Mouse (Mus musculus): ENCODE measurements around the gene Boll.
"Not testable (repeated sequence)": the region's sequence is repeated elsewhere in the genome, so short reads cannot be mapped to it uniquely, and the experiment has no call there.

Boll gene

DNA sequence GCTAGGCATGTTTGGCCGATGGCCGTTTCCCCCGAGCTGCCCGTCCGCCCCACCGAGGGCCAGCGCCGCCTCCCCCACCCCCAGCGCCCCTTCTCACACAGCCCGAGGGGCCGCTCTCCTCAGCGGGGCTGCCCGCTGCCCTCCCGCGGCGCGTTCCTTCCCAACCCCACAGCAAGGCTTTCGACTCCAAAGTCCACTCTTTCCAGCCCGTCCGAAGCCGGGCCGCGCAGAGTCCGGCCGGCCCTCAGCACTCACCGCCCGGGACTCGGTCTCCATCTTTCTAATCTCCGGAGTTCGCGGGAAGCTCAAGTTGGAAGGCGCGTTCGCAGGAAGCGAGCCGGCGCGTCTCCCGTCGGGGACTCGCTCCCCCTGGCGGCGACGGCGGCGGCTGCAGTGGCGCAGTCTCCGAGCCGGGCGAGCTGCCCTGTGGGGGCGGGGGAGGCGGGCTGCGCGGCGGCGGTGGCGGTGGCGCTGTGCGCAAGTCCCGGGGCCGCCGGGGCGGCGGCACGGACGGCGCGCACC lies at the start of gene Boll:
TSS of gene Boll (minus strand) at position 426 of the 522 bp plus-strand sequence.
- in situ Hi-C loops (cut with MboI, MseI) = no loop called here

- in situ Hi-C loops (cut with MboI, MseI) = no loop called here
These were observed 49.3 kb upstream of the Boll start for GRCm38 (mm10) chr1:55412569-55412968.

- in situ Hi-C loops (cut with MboI, MseI) = no loop called here
These were observed 47.8 kb upstream of the Boll start for GRCm38 (mm10) chr1:55411079-55411478.

DNA sequence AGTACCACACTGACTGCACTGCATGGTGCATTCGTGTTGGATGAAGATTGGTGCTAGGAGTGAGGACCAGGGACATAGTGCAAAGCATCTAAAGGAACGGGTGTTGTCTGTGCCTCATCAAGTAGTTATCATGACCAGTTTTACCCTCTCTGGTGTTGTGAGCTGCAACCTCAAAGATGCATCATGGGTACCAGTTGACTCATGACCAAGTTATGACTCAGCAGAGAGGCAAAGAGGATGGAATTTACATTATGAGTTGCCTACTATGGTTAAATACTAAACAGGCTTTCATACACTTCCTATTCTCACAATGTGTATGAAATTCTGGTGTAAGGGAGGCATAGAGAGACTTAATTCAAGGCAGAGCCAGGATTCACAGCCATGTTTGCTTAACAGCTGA lies 47.4 kb upstream of the Boll start:
- in situ Hi-C loops (cut with MboI, MseI) = no loop called here

GRCm38 (mm10) chr1:55406531-55407375 lies 43.5 kb upstream of the Boll start:
- in situ Hi-C loops (cut with MboI, MseI) = no loop called here

DNA sequence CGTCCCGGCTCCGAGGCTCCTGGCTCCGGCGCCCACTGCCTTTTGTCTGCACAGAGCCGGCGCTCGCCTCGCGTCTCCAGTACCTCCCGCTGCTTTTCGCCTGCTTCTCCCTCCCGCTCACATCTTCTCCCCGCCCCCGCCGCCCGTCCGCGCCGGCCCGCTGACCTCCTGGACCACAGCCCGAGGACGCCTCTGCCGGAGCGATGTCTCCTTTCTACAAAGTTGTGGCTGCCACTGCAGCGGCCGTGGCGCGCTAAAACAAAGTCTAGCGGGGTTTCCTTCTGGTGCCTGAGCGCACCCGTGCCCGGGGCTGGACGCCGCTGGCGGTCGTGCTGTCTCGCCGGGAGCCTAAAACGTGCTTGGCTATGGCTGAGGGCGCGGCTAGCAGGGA lies 42.7 kb upstream of the Boll start:
- in situ Hi-C loops (cut with MboI, MseI) = no loop called here

GRCm38 (mm10) chr1:55405272-55406022 lies 42.2 kb upstream of the Boll start, which contains the start of gene Plcl1:
Plcl1 (plus strand) TSS chr1:55405921.
- in situ Hi-C loops (cut with MboI, MseI) = no loop called here

DNA sequence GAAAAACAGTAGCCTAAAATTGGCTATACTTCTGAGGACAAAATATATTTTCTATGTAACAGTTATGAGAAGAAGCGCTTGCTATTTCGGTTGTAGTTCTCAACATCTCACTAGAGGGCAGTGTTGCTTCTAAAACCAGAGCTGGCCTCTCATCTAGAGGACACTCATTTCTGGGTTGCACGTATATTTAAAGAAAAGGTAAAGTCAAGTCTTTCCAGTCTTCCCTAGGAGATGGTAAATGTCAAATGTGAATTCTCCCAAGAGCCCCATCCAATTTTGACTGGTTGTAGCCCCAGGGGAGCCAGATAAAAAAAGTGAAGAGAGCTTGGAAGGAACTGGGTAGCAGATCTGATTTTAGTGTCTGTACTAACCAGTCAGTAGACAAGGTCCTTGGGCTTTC lies 41.2 kb upstream of the Boll start:
- in situ Hi-C loops (cut with MboI, MseI) = loop anchor here (5.0 kb wide), 3 partner anchors 333 to 473 kb away; no protein-coding TSS in a partner anchor

GRCm38 (mm10) chr1:55399891-55400290 lies 36.6 kb upstream of the Boll start:
- in situ Hi-C loops (cut with MboI, MseI) = loop anchor here (5.0 kb wide), 3 partner anchors 337 to 477 kb away; no protein-coding TSS in a partner anchor

- in situ Hi-C loops (cut with MboI, MseI) = loop anchor here (5.0 kb wide), 3 partner anchors 141 to 191 kb away; partner anchors contain the start of gene Mars2 (in 1 of the 2)
These were observed 20.0 kb upstream of the Boll start for GRCm38 (mm10) chr1:55383114-55383773.

GRCm38 (mm10) chr1:55380527-55380926 lies 17.3 kb upstream of the Boll start:
- in situ Hi-C loops (cut with MboI, MseI) = loop anchor here (5.0 kb wide), 3 partner anchors 138 to 188 kb away; partner anchors contain the start of gene Mars2 (in 1 of the 2)

DNA sequence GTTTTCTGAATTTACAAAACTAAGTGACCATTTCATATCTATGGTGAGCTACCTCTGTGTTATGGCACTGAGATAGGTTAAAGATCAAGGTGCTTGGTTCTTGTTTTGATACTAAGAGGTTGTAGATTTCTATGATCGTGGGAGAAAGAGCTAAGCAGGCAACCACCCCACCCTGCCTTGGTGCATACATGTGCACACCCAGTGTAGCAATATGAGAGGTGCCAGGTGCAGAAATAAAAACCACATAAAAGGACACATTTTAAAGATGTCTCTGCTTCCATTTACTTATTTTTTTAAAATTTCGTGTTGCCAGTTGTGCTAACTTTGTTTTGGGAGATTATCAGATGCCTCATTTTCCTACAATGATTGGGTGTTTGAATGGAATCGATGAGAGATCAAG lies 9.4 kb upstream of the Boll start:
- in situ Hi-C loops (cut with MboI, MseI) = no loop called here

DNA sequence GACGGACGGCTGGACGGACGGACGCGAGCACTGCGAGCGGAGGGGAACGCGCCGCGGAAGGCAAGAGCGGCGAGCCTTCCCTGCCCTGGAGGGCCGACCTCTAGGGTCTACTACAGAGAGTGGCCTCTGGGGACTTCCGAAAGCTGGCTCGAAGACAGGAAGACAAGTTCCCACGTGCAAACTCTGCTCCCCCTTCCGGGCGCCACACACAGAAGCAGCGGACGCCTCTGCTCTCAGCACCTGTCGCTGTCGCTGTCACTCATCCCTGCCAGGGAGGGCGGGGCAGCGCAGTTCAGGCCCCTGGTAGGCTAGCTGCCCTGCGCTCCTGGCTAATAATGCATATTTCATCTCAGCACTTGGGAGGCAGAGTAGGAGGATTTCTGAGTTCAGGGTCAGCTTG lies 317 bp upstream of the Boll start:
- in situ Hi-C loops (cut with MboI, MseI) = no loop called here

DNA sequence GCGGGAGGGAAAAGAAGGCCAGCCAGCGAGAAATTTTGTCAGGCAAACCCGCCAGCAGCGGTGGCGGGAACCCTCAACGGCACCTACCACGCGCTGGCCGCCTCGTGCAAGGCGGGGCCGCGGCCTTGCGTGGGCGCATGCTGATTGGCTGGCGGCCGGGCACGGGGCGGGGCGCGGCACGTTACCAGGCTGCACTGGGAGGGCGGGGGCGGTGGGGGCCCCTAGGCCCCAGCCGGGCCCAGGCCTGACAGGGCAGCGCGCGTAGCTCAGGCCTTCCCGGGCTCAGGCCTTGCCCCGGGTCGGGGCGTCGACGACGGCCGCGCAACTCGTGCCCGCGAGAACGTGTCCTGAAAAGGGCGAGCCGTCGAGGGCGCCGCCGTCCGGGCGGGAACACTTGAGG lies 635 bp downstream of the Boll start:
- in situ Hi-C loops (cut with MboI, MseI) = no loop called here

GRCm38 (mm10) chr1:55351914-55352313 lies 11.4 kb downstream of the Boll start:
- in situ Hi-C loops (cut with MboI, MseI) = not testable (repeated sequence)

- in situ Hi-C loops (cut with MboI, MseI) = not testable (repeated sequence)
These were observed 37.8 kb downstream of the Boll start for GRCm38 (mm10) chr1:55325496-55325895.

- in situ Hi-C loops (cut with MboI, MseI) = no loop called here
These were observed 62.2 kb downstream of the Boll start for GRCm38 (mm10) chr1:55301077-55301476.

DNA sequence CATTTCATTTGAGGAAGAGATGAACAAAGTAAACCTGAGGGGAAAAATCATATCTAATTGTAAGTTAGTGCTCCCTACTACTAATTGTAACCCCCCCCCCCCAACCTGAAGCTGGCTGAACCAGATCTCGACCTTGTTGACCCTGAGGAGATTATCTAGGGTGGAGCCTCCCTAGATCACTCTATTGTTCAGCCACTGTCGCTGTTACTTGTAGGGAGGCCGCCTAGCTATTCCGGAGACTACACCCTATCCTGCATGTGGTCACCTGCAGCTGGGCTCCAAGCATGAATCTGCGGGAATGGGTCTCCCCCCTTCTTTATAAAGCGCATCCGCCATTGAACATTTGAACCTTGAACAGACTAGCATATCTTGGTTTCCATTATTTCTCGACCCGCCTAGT lies 84.2 kb downstream of the Boll start:
- in situ Hi-C loops (cut with MboI, MseI) = no loop called here

GRCm38 (mm10) chr1:55265447-55265846 lies 97.8 kb downstream of the Boll start:
- in situ Hi-C loops (cut with MboI, MseI) = no loop called here

- in situ Hi-C loops (cut with MboI, MseI) = no loop called here
These were observed 98.9 kb downstream of the Boll start for GRCm38 (mm10) chr1:55264385-55264784.

DNA sequence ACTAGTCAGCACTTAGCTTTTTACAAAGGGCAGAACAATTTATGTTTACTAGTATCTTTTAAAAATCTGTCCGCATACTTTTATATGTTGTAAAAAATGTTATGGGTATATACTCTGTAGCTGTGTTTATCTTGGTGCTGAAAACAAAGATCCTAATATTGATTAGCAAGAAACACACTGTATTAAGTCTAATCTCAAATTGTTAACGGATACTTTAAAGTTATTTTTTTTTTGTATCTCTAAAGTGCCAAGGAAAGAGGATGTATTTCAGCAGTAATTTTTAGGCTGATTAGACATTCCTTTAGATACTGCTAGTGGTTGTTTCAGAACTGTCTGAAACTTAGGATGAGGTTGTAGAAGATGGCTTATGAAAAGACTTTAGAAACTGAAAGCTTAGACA lies 116.9 kb downstream of the Boll start:
- in situ Hi-C loops (cut with MboI, MseI) = no loop called here

DNA sequence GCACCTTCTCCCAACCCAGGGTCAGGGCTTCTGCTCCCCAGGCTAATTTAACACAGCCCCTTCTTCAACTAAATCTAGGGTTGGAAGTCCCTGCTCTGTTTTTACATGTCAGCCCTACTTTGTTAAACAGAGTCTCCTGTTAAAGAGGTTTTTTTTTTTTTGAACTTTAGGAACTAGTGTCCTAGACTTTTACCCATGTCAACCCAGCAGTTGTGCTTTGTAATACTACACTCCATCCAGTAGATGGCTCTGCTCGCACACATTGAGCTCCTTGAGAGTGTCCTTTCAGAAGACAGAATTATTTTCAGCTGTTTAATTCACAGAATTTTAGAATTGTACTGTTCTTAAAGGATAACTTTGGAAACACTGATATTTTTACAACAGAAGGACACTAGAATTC lies 124.0 kb downstream of the Boll start:
- in situ Hi-C loops (cut with MboI, MseI) = loop anchor here in 1 of 2 experiments (5.0 kb wide), 1 partner anchor 143 kb away; no protein-coding TSS in a partner anchor

All from T-helper 17 cell (primary cell).